Mouse (Mus musculus) brown adipose tissue, adult 24 weeks (tissue): ENCODE data around the gene Cux2. TPM values are rescaled to one million over a fixed set of nuclear protein-coding genes. Genes with fewer than 3 reads are reported as not detected.

Source experiments
- H3K27ac ChIP-seq: fragments of 200-500 bp; replicated peaks from 2 replicates; pipeline ENCODE4 v1.5.1; 2012; ENCODE audit warnings: low read depth, mild to moderate bottlenecking, low read length
- H3K4me1 ChIP-seq: fragments of 200-500 bp; 2 replicates; pipeline ENCODE4 v1.6.1; 2012; ENCODE audit warnings: low read length, mixed read lengths; ENCODE audit not compliant: control insufficient read depth, insufficient read depth, insufficient read length
- H3K4me3 ChIP-seq: fragments of 200-500 bp; 2 replicates; pipeline ENCODE4 v1.5.1; 2012; ENCODE audit warnings: low read depth, mild to moderate bottlenecking, low read length, moderate library complexity; ENCODE audit not compliant: insufficient read depth
- polyA plus RNA-seq: library from polyadenylated mRNA; stranded (reverse); fragments of >200 nt; gene quantifications from 2 replicates; pipeline ENCODE4 v1.2.4, GENCODE M21; 2012; ENCODE audit not compliant: missing spikeins, insufficient read depth, insufficient read length

The Cux2 gene
- polyA plus RNA-seq, 1 experiment: not detected

DNA sequence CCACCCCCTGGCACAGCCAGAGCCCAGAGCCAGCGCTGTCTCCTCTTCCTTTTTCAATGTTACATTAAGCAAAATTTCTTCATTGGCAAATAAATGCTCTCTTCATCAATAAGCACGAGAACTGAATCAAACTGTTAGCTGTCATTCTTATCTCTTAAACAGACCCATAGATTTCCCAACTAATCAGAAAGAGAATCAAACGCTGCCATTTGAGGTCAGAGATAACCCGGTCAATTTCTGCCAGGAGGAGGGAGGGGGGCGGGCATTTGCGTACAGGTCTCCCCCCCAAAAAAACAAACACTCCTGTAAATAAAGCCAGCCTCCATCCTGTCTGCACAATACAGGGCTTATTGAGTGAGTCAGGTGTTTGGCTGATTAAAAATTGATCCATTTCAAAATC lies 33.2 kb downstream of the Cux2 start:
- Histone ChIP-seq H3K4me3 (no peak overlapping the region), H3K4me1 (no peaks in the 10 kb centered on the region), H3K27ac (no peak overlapping the region)

DNA sequence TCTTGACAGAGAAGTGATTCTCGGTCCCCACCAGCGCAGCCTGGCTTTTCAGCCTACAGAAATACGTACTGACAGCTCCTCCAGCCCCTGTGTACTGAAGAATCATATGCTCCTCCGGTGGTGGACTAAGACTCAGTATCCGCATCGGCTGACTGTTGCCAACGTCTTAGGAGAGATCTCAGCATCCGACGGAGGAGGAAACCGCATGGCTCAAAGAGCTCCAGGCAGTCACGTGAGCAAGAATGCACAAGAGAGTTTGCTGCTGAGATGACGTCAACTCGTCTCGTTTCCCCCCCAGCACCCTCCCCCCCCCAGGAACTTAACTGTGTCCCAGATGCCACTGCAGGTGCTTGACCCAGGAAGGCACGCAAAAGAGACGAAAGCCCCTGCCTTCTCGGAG lies 34.8 kb downstream of the Cux2 start:
- no peak overlapping the region for H3K27ac ChIP-seq
- H3K4me3 ChIP-seq: no peak overlapping the region
- H3K4me1 ChIP-seq: no peaks in the 10 kb centered on the region

DNA sequence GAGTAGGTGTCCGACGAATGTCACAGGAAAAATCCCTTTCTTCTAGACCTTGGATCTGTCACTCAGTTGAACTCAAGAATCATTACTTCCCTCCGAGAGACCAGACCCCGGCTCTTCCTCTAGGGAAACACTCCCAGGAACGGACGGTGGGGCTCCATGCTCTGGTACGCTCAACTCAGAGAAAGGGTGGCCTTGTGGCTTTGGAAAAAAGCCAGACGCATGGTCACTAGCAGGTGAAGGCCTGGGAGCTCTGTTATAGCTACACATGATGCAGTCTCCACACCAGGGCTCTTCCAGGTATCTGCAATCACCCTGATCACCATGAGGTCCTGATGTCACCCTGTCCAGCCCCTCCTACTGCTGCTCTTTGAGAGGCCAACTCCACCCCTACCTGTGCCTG lies 35.2 kb downstream of the Cux2 start:
- H3K4me3 ChIP-seq: no peak overlapping the region
- no peak overlapping the region for H3K27ac ChIP-seq
- no peaks in the 10 kb centered on the region for H3K4me1 ChIP-seq

DNA sequence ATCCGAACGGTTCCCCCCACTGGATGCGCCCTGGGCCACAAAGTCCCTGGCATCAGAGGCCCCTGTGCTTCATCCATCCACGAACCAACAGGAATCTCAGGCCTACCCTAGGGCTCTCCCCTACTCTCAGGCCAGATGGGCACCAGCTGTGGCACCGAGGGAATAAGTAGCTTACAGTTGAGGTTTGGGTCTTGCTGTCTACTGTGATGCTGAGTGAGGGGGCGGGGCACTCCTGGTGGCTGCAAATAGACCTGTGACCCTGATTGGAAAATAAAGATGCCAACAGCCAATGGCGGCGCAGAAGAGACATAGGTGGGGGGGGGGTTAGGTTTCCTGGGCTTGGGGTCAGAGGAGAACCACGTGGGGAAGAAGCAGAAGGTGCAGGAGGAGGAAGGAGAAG lies 38.6 kb downstream of the Cux2 start:
- no peak overlapping the region for H3K4me3 ChIP-seq
- no peak overlapping the region for H3K27ac ChIP-seq
- H3K4me1 ChIP-seq: no peaks in the 10 kb centered on the region

DNA sequence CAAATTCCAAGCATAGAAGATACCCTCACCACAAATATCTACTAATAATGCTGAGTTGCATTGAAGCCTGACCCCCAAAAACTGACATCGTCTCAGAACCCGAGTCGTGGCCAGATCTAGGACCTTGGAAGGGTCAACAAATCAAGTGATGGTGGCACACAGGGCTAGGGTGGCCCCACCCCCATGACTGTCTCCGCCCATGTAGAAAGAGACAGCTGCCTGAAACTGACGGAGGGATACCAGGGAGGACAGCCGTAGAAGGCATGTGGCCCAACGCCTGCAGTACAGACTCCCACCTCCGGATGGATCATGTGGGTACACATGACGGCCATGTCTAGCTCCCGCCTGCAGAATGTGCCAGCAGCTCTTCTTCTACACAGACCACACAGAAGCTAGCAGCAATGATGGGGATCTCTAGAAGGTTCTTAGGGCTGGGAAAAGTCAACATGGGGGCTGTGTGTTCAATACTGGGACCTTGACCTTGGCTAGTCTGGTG lies 41.9 kb downstream of the Cux2 start:
- H3K4me3 ChIP-seq: no peak overlapping the region
- no peaks in the 10 kb centered on the region for H3K4me1 ChIP-seq
- no peak overlapping the region for H3K27ac ChIP-seq

DNA sequence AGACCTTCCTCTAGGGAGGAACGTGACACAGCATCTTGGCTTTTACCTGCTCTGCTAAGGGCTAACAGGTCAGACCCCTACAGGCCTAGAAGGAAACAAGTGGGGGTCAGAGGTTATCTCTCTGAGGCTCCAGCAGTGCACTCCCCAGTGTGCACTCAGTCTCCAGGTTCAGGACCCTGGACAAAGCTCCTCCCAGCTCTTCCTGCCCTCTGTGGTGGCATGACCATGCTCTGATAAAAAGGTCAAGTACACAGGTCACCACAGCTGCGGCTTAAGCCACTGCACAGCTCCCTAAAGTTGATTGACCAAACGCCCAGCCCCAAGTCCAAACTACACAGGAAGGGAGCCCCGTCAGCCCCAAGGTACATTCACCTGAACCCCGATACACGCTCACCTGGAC lies 46.4 kb downstream of the Cux2 start:
- Histone ChIP-seq H3K4me3 (no peak overlapping the region), H3K4me1 (no peaks in the 10 kb centered on the region), H3K27ac (no peak overlapping the region)

DNA sequence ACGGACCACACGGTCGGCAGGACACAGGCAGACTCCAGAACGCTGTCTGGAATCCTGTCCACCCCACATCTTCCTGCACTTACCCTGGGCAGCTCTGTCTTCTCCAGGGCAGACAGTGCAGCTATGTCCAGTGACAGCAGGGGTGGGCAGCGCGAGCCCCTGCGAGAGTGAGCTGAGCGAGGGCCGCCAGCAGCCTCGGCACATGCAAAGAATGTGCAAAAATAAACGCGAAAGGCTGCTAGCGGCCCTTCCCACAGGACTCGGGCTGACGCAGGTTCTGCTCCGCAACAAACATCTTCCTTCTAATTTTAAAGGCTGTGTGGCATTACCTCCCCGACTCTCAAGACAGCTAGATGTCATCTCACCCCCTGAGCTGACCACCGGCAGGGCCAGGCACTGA lies 47.8 kb downstream of the Cux2 start:
- Histone ChIP-seq H3K4me3 (no peak overlapping the region), H3K27ac (no peak overlapping the region), H3K4me1 (no peaks in the 10 kb centered on the region)

DNA sequence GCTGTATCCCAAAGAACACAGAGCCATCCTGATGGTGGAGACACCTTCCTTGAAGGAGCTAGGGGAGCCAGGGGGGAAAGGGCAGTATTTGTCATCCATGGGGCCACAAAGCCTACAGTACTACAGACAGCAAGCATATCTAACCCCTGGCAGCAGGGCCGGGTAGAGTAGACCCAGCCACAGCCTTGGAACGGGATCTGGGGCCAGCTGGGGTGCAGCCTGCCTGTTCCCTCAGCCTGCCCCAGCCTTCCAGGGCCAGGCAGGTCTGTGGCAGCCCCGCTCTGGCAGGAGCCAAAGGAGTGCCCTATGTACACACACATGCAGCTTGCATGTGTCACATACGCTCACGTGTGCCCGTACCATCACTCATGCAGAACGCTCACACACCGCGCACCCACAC lies 48.6 kb downstream of the Cux2 start:
- no peak overlapping the region for H3K4me3 ChIP-seq
- no peak overlapping the region for H3K27ac ChIP-seq
- H3K4me1 ChIP-seq: no peaks in the 10 kb centered on the region

DNA sequence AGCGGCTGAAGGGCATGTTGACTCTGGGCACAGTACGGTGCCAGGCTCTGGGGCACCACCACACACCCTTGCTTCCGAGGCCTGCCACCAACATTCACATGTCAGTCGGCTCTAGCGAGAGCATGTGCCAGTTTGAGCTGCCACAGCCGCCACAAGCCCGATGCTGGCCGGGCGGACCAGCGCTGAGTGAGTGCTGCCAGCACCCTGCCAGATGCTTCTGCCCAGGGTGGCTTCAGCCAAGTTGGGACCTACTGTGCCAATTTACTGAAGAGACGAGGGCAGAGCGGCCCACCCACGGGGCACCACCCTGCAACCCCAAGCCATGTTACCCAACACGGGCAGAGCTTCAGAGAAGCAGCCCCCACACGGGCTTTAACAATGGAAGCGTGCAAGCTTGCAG lies 49.5 kb downstream of the Cux2 start:
- Histone ChIP-seq H3K4me1 (no peaks in the 10 kb centered on the region), H3K4me3 (no peak overlapping the region), H3K27ac (no peak overlapping the region)

DNA sequence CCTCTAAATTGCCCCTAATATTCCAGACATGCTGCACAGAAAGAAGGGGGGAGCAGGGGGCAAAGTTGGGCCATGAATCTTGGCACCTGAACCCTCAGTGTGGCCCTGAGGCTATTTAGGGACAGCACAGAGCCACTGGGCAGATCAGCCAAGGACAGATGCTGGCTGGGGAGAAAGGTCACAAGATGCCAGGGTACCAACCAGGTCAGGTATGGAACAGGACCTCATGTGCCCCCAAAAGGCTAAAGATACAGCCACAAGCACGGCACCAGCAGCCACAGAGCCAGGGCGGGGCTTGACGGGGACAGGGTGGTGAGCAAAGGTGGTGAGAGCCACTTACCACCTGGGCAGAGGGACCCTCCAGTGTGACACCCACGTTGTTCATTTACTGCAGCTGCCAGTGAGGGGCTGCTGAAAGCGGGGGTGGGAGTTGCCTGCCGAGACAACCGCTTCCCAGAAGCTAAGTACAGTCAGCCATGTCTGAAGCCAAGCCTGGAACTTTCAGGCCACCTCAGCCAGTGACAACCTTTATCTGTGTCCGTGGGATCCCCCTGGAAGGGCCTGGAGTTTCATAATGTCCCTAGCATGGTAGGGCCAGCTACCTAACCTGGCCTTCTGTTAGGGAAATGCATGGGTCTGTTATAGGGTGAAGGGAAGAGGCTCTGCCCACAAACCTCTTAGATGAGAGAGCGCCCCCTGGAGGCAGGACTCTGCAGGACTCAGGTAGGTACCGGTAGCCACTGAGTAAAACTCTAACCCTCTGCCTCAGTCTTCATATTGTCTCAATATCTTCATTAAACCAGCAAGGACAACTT lies 50.7 kb downstream of the Cux2 start:
- no peaks in the 10 kb centered on the region for H3K4me1 ChIP-seq
- no peak overlapping the region for H3K4me3 ChIP-seq
- no peak overlapping the region for H3K27ac ChIP-seq

DNA sequence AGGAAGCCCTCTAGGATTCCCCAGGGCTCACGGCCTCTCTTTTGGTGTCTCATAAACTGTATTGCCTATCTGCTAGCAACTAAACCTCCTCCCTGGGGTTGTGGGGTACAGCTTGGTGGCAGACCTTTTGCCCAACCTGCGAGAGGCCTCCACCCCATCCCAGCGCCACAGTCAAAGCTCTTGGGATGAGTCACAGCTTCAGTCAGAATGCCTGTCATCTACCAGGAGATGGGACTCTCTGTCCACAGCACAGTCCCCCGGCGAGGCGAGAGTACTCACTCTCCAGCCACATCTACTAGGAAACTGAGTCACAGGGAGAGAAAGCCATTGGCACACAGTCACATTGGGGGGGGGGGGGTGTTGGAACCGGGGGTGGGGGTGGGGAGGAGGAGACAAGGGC lies 51.6 kb downstream of the Cux2 start:
- Histone ChIP-seq H3K4me1 (no peaks in the 10 kb centered on the region), H3K27ac (no peak overlapping the region), H3K4me3 (no peak overlapping the region)

DNA sequence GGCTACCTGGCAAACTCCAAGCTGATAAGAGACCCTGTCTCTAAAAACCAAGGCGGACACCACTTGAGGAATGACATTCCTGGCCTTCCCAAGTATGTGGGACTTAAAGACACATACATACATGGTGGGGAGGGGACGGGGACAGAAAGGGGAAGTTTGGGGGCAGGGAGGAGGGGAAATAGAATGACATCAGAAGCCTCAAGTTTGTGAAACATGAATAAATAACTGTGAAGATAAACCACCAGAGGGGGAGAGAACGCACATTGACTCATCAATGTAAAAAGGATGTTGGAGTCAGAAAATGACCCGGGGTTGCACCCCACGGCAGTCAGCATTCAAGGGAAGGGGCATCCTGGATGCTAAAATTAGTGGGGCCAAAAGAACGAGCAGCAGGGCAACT lies 53.2 kb downstream of the Cux2 start:
- Histone ChIP-seq H3K4me1 (no peaks in the 10 kb centered on the region), H3K4me3 (no peak overlapping the region), H3K27ac (no peak overlapping the region)

DNA sequence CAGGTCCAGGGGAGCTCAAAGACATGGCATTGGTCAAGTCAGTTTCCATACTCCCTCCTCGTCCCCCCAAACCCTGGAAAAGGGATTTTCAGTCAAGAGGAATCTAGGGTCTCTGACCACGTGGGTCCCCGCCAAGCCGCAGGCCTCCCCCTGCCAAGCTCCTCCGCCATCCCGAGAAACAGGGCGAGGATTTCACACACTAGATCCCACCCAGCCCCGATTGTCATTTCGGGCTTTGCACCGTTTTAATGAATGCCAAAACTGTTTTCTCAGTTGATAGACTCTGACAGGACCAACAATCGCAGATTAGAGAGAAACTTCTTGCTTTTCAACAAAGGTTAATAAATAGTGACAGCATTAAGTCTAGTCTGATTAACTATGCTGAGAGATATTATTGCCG lies 55.1 kb downstream of the Cux2 start:
- Histone ChIP-seq H3K4me1 (no peaks in the 10 kb centered on the region), H3K4me3 (no peak overlapping the region), H3K27ac (no peak overlapping the region)

DNA sequence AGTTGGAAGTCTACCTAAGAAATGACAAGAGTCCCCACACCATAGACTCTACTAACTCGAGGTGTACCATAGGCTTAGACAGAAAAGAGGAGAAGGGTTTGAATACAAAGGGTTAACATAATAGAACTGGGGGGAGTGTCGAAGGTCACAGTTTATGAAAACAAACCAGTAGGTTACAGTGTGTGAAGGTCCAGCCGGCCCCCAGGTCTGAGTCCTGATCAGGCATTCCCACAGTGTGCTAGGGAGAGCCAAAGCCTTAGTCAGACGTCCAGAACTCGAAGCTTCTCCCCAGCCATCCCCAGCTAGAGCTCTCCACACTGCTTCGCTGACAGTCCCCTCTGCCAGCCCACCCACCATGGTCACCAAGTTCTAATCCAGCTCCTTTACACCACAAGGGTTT lies 58.0 kb downstream of the Cux2 start:
- H3K27ac ChIP-seq: no peak overlapping the region
- no peaks in the 10 kb centered on the region for H3K4me1 ChIP-seq
- H3K4me3 ChIP-seq: no peak overlapping the region

DNA sequence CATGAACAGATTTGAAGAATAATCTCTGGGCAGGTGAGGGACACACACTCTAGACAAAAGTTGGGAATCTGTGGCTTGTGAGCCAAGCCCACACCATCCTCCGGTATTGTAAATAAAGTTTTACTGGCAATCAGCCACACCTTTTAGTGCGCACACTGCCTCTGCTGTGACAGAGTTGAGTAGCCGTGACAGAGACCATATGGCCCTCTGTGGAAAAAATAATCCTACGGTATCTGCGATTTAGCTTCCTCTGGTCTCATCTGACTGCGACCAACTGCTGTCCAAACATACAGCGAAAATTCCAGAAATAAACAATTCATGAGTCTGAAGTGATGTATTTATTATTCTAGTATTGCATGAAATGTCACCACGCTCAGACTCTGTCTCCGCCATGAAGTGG lies 64.0 kb downstream of the Cux2 start:
- H3K27ac ChIP-seq: no peak overlapping the region

DNA sequence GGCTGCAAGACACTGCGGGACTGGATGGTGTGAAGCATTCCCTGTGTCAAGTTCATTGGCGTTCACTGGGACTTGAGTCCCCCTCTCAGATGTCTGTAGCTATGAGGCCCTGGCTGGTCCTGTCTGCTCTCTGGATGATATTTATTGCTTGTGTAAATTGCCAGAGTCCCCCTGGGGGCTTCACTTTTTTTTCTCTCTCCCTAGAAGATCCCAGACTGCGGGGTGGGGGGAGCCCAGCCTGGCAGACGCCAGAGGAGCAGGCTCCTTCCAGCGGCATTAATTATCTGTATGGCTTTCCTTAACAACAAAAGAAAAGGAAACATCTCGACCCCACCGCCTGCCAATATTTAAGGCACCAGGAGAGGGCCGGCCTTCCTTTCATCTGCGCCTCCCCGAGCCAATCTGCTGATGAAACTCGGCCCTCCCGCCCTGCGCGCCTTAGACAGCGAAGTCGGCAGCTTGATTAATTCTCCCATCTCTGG lies 68.2 kb downstream of the Cux2 start:
- no peak overlapping the region for H3K27ac ChIP-seq
- no peaks in the 10 kb centered on the region for H3K4me1 ChIP-seq
- H3K4me3 ChIP-seq: no peak overlapping the region

More for the DNA sequence above, 64.0 kb downstream of the Cux2 start:
- H3K4me3 ChIP-seq: no peak overlapping the region
- no peaks in the 10 kb centered on the region for H3K4me1 ChIP-seq
